Mouse (Mus musculus): ENCODE measurements around the gene Dnmt1. TPM values are rescaled to one million over a fixed set of nuclear protein-coding genes. Genes with fewer than 3 reads are reported as not detected.

Dnmt1 gene
- total RNA-seq, 1 experiment = 122 TPM

- Histone ChIP-seq H3K4me3 (ENCODE audit: insufficient read depth in 1 of 2, low read depth in 1 of 2, low read length in 2 of 2, poor library complexity in 1 of 2, severe bottlenecking in 1 of 2) (peak overlapping the region in 1 of 2 experiments; percentile 6; a peak in 1 of 4 replicates), H3K27ac (ENCODE audit: insufficient read depth, low read depth, low read length, poor library complexity, severe bottlenecking) (peak overlapping the region; percentile 34), H3K36me3 (ENCODE audit: control insufficient read depth, insufficient read depth, low read length, poor library complexity, severe bottlenecking) (peaks cover 28% of the 10 kb centered on the region), H3K4me1 (ENCODE audit: control insufficient read depth in 2 of 2, insufficient read depth in 2 of 2, low read length in 2 of 2, poor library complexity in 1 of 2) (peaks cover 7 to 42% of the 10 kb centered on the region in 2 experiments), H3K9ac (ENCODE audit: insufficient read depth, low read depth, low read length, poor library complexity, severe bottlenecking) (peak overlapping the region; percentile 8), H3K9me3 (ENCODE audit: control insufficient read depth, insufficient read depth, low read depth, low read length) (no peaks in the 10 kb centered on the region)
- in situ Hi-C loops (cut with MboI; ENCODE audit: low sequenced_read_pairs in 2 of 2, unreplicated experiment in 2 of 2) = no loop called here
- TF ChIP-seq MAFK (IDR thresholded peaks at IDR 0.05; ENCODE audit: insufficient read depth, low read depth, low read length) (0 out of 2 replicates have a peak, but pooled peaks have one; percentile 45), ZC3H11A (IDR thresholded peaks at IDR 0.05; ENCODE audit: borderline replicate concordance, low read depth, low read length) (no peak)
- DNase-seq (ENCODE audit: low read depth, low spot score) = no peak
Measured at GRCm38 (mm10) chr9:20946066-20946880, 13.4 kb downstream of the Dnmt1 start.

- TF ChIP-seq ZC3H11A (IDR thresholded peaks at IDR 0.05; ENCODE audit: borderline replicate concordance, low read depth, low read length) = no peak
- no peak for TF ChIP-seq CHD2 (IDR thresholded peaks at IDR 0.05; ENCODE audit: low read depth, low read length)
- no peak for TF ChIP-seq HCFC1 (IDR thresholded peaks at IDR 0.05; ENCODE audit: borderline replicate concordance, insufficient read depth, low read length)
- no peak for TF ChIP-seq MAFK (IDR thresholded peaks at IDR 0.05; ENCODE audit: insufficient read depth, low read depth, low read length)
- TF ChIP-seq ZNF384 (IDR thresholded peaks at IDR 0.05; ENCODE audit: low read depth, low read length) = no peak
- Histone ChIP-seq H3K4me3 (ENCODE audit: insufficient read depth in 1 of 2, low read depth in 1 of 2, low read length in 2 of 2, poor library complexity in 1 of 2, severe bottlenecking in 1 of 2) (no peak overlapping the region), H3K9me3 (ENCODE audit: control insufficient read depth, insufficient read depth, low read depth, low read length) (no peaks in the 10 kb centered on the region), H3K9ac (ENCODE audit: insufficient read depth, low read depth, low read length, poor library complexity, severe bottlenecking) (no peak overlapping the region), H3K4me1 (ENCODE audit: control insufficient read depth in 2 of 2, insufficient read depth in 2 of 2, low read length in 2 of 2, poor library complexity in 1 of 2) (peaks cover 5 to 42% of the 10 kb centered on the region in 2 experiments; a peak in 3 of 4 replicates), H3K36me3 (ENCODE audit: control insufficient read depth, insufficient read depth, low read length, poor library complexity, severe bottlenecking) (peaks cover 43% of the 10 kb centered on the region), H3K27ac (ENCODE audit: insufficient read depth, low read depth, low read length, poor library complexity, severe bottlenecking) (0 out of 2 replicates have a peak overlapping the region, but pooled peaks have one; percentile 4)
- in situ Hi-C loops (cut with MboI; ENCODE audit: low sequenced_read_pairs in 2 of 2, unreplicated experiment in 2 of 2) = no loop called here
- no peak for DNase-seq (ENCODE audit: low read depth, low spot score)
Measured at GRCm38 (mm10) chr9:20944697-20945370, 14.9 kb downstream of the Dnmt1 start.

- Histone ChIP-seq H3K9ac (ENCODE audit: insufficient read depth, low read depth, low read length, poor library complexity, severe bottlenecking) (peak overlapping the region; percentile 28; the same call in 1 of the 2 replicates), H3K9me3 (ENCODE audit: control insufficient read depth, insufficient read depth, low read depth, low read length) (no peaks in the 10 kb centered on the region), H3K27ac (ENCODE audit: insufficient read depth, low read depth, low read length, poor library complexity, severe bottlenecking) (peak overlapping the region; percentile 36; the same call in 1 of the 2 replicates), H3K4me1 (ENCODE audit: control insufficient read depth in 2 of 2, insufficient read depth in 2 of 2, low read length in 2 of 2, poor library complexity in 1 of 2) (peaks cover 5 to 39% of the 10 kb centered on the region in 2 experiments; a peak in 3 of 4 replicates), H3K36me3 (ENCODE audit: control insufficient read depth, insufficient read depth, low read length, poor library complexity, severe bottlenecking) (peaks cover 47% of the 10 kb centered on the region), H3K4me3 (ENCODE audit: insufficient read depth in 1 of 2, low read depth in 1 of 2, low read length in 2 of 2, poor library complexity in 1 of 2, severe bottlenecking in 1 of 2) (no peak overlapping the region)
- no peak for DNase-seq (ENCODE audit: low read depth, low spot score)
- in situ Hi-C loops (cut with MboI; ENCODE audit: low sequenced_read_pairs in 2 of 2, unreplicated experiment in 2 of 2) = no loop called here
- TF ChIP-seq ZC3H11A (IDR thresholded peaks at IDR 0.05; ENCODE audit: borderline replicate concordance, low read depth, low read length) (no peak), CHD2 (IDR thresholded peaks at IDR 0.05; ENCODE audit: low read depth, low read length) (no peak), MAFK (IDR thresholded peaks at IDR 0.05; ENCODE audit: insufficient read depth, low read depth, low read length) (no peak), ZNF384 (IDR thresholded peaks at IDR 0.05; ENCODE audit: low read depth, low read length) (no peak), HCFC1 (IDR thresholded peaks at IDR 0.05; ENCODE audit: borderline replicate concordance, insufficient read depth, low read length) (no peak)
Measured at GRCm38 (mm10) chr9:20943911-20944310, 15.8 kb downstream of the Dnmt1 start.

GRCm38 (mm10) chr9:20943396-20943795 lies 16.3 kb downstream of the Dnmt1 start:
- Histone ChIP-seq H3K36me3 (ENCODE audit: control insufficient read depth, insufficient read depth, low read length, poor library complexity, severe bottlenecking) (peaks cover 51% of the 10 kb centered on the region), H3K9ac (ENCODE audit: insufficient read depth, low read depth, low read length, poor library complexity, severe bottlenecking) (peak overlapping the region; percentile 28), H3K4me3 (ENCODE audit: insufficient read depth in 1 of 2, low read depth in 1 of 2, low read length in 2 of 2, poor library complexity in 1 of 2, severe bottlenecking in 1 of 2) (no peak overlapping the region), H3K27ac (ENCODE audit: insufficient read depth, low read depth, low read length, poor library complexity, severe bottlenecking) (peak overlapping the region; percentile 36; the same call in 1 of the 2 replicates), H3K9me3 (ENCODE audit: control insufficient read depth, insufficient read depth, low read depth, low read length) (no peaks in the 10 kb centered on the region), H3K4me1 (ENCODE audit: control insufficient read depth in 2 of 2, insufficient read depth in 2 of 2, low read length in 2 of 2, poor library complexity in 1 of 2) (peaks cover 5 to 37% of the 10 kb centered on the region in 2 experiments; a peak in 3 of 4 replicates)
- DNase-seq (ENCODE audit: low read depth, low spot score) = no peak
- TF ChIP-seq HCFC1 (IDR thresholded peaks at IDR 0.05; ENCODE audit: borderline replicate concordance, insufficient read depth, low read length) (no peak), ZNF384 (IDR thresholded peaks at IDR 0.05; ENCODE audit: low read depth, low read length) (no peak), MAFK (IDR thresholded peaks at IDR 0.05; ENCODE audit: insufficient read depth, low read depth, low read length) (no peak), ZC3H11A (IDR thresholded peaks at IDR 0.05; ENCODE audit: borderline replicate concordance, low read depth, low read length) (no peak), CHD2 (IDR thresholded peaks at IDR 0.05; ENCODE audit: low read depth, low read length) (no peak)
- in situ Hi-C loops (cut with MboI; ENCODE audit: low sequenced_read_pairs in 2 of 2, unreplicated experiment in 2 of 2) = no loop called here
